Mouse (Mus musculus): Measurements from ENCODE around the gene Slc35f6.

The Slc35f6 gene

DNA sequence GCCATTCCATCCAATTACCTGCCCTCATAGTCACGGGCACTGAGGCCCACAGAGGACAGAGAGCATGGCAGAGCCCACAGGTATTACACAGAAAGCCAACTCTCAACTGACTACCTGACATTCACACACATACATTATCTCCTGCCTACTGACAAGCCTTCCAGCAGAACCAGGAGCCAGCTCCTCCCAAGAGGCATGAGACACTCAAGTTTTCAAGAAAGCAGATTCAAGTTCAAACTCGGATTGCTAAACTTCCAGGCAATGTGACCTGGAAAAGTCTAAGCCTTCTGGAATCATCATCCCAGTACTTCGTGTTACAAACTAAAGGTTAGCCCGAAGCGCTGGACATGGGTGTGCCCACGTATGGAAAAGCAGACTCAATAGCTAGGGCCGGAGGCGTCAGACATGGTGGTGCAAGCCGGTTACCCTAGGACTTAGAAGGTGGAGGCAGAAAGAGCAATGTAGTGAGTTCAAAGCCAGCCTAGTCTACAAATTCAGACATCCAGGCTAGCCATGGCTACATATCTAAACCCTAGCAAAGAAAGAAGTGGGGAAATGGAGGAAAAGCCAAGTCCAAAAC is 26.4 kb upstream of the Slc35f6 start:
- 95% methylated on average over 9 of the region's 9 CpGs for WGBS

DNA sequence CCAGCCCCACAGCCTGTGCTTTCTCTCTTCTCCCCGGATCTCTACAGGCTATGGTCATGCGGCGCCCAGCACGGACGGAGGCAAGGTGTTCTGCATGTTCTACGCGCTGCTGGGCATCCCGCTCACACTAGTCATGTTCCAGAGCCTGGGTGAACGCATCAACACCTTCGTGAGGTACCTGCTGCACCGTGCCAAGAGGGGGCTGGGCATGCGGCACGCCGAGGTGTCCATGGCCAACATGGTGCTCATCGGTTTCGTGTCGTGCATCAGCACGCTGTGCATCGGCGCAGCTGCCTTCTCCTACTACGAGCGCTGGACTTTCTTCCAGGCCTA is 25.9 kb upstream of the Slc35f6 start:
- 63% methylated on average over 22 of the region's 22 CpGs for WGBS

DNA sequence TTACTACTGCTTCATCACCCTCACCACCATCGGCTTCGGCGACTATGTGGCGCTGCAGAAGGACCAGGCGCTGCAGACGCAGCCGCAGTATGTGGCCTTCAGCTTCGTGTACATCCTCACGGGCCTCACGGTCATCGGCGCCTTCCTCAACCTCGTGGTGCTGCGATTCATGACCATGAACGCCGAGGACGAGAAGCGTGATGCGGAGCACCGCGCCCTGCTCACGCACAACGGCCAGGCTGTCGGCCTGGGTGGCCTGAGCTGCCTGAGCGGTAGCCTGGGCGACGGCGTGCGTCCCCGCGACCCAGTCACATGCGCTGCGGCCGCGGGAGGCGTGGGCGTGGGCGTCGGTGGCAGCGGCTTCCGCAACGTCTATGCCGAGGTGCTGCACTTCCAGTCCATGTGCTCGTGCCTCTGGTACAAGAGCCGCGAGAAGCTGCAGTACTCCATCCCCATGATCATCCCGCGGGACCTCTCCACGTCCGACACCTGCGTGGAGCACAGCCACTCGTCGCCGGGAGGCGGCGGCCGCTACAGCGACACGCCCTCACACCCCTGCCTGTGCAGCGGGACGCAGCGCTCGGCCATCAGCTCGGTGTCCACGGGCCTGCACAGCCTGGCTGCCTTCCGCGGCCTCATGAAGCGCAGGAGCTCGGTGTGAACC is 25.4 kb upstream of the Slc35f6 start:
- 28% methylated on average over 69 of the region's 69 CpGs for WGBS

DNA sequence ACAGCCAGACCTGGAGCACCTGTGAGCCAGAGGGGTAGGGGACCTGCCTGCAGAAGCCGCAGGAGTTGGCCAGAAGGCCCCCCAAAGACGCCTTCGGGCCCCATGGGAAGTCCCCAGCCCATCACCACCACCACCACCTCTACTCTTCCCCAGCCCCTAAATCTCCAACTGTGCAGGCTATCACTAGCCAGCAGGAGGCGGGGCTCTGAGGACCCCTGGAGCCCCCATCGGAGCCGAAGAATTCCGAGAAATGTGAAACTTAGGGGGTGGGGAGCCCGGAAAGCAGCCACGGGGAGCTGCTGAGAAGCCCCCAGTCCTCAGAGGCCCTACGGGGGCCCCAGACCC is 24.9 kb upstream of the Slc35f6 start:
- WGBS = 46% methylated on average over 10 of the region's 10 CpGs

DNA sequence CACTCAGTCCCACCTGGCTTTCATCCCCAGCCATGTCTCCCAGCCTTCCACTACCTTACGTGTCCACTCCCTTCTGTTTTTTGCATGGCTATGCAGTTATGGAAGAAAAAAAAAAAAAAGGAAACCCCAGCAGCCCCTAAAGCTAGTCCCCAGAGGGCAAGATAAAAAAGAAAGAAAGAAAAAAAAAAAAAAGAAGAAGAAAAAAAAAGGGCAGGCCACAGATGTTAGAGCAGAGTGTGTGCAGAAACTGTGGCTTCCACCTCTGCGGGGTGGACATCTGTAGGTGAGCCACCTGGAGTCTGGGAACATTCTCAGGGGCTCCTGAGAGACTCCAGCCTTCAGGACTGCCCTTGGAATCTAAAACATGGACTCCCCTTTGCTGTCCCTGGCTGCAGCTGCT is 24.4 kb upstream of the Slc35f6 start:
- 90% methylated on average over 2 of the region's 2 CpGs for WGBS

DNA sequence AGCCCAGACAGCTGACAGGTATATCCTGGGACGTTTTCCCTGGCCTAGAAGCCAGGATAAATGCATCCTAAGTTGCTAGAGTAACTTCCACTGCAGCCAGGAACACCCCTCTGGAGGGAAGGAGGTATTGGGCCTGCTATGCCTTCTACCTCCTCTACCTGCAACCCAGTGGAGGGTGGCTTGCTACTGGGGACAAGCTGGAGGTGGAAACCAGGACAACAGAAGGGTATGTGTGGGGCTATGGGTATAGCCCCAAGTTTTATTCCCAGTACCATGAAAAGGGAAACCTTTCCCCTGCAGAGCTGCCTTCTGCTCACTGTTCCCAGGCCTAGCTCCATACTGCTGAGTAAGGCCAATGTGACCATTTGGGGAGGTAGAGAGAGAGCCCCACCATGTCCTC is 23.4 kb upstream of the Slc35f6 start:
- 60% methylated on average over 1 of the region's 1 CpGs for WGBS

DNA sequence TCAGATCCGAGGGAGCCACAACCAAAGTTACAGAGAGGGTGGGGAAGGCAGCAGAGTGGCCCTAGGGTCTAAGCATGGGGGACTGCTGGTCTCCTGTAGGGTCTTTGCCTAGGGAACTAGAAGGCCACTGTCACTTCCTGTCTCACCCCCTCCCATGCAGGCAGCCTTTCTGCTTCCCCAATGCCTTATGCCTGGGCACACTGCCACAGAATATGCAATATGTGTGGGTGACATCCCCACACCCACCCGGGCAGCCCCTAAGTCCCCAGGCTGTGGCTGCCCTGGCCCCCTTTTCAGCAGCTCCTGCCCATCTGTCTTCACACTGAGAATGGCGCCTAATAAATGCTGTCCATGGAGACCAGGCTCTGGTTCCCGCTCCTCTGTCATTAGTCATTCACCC is 22.8 kb upstream of the Slc35f6 start:
- 75% methylated on average over 4 of the region's 4 CpGs for WGBS

DNA sequence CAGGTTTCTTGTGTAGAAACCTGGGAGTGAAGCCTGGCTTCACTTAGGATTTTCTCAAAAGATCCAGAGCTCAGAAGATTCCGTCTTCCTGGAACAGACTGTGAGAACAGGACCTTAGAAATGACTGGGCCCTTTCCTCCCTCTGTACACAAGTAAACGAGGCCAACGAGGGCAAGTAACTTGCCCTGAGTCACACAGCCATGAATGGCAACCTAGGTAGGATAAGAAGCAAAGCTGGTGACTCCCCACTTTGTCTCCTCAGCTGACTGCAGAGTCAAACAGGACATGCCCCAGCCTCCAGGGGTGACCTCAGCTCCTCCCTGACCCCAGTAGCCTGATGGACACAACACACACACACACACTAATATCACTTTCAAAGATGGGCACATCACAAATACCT is 22.4 kb upstream of the Slc35f6 start:
- 75% methylated on average over 3 of the region's 3 CpGs for WGBS

DNA sequence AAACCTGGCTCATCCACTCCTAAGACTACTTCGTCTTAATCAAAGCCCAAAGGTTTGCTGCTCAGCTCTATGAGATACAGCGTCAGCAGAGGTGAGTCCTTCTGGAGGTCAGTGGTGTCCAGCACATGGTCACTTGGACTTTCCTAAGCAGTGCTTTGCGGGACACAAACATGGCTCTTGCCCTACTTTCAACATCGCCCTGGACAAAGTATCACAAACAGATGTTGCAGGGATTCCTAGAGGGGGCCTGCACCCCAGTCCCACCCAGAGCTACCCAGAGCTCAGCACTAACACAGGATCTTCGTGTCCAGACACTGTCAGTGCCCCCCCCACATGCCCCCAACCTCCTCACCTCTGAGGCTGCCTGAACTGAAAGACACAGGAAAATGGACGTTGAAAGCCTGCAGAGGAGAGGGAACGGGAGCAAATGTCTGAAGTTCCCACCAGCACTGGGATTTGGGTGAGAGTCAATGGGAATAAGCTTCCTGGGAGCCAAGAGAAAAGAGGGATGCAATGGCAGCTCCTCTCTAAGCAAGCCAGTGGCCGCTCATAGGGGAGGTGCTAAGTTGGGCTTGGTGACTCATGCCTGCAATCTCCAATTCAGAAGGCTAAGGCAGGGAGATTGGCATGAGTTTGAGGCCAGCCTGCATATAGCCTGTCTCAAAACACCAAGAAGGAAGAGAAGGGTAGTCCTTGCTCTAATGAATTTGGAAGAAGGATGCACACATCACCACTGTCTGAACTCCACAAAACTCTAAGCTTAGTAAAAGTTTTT is 21.2 kb upstream of the Slc35f6 start:
- 74% methylated on average over 8 of the region's 8 CpGs for WGBS

DNA sequence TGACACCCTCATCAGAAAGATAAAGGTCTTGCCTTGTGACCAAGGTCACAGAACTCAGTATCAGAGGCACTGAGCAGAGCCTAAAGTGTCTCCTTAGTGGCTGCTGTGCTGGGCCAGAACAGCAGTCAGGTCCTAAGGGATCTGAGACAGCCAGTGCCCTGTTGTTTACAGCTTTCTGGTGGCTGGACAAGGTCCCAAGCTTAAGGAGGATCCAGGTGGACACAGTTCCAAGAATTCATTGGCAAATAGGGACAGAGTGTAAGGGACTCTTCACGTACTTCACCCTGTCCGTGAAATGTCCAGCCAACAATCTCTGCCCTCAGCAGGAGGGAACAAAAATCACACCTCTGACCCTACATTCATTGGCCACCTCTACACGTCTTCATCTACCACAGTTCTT is 19.2 kb upstream of the Slc35f6 start:
- 90% methylated on average over 3 of the region's 3 CpGs for WGBS

DNA sequence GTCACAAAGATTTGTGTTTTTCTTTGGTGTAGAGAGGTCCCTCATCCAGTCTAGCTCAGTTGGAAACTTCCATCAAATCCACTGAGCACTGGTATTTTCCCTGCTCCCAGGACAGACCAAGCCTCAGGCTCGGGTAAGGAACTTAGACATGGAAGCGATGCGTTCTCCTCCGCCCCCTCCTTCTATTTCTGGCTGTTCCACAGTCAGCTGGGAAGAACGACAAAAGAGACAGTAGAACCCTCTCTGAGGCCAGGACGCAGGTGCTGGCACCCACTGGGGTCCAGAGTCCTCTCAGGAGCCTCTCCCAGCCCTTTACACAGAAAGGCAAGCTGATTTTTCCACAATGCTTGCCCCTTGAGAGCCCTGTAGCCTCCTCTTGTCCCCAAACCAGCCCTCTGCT is 17.3 kb upstream of the Slc35f6 start:
- WGBS = 40% methylated on average over 6 of the region's 6 CpGs

DNA sequence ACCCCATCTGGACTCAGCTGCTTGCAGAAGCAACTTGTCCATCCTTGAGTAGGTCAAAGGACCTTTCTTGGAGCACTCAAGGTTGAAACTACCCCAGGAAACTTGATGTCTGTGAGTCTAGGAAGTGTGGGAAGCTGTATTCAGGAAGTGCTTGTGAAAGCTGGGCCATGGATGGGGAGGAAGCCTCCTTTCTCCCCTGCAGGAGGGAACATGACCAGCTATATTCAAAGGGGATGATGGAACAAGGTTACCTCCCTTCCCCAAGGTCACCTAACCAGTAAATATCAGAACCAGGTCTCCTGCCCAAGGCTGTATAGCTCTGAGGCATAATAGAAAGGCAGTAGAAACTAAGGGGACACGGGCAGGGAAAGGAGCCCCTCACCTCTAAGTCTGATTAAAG is 15.6 kb upstream of the Slc35f6 start:
- WGBS = 88% methylated on average over 1 of the region's 1 CpGs

DNA sequence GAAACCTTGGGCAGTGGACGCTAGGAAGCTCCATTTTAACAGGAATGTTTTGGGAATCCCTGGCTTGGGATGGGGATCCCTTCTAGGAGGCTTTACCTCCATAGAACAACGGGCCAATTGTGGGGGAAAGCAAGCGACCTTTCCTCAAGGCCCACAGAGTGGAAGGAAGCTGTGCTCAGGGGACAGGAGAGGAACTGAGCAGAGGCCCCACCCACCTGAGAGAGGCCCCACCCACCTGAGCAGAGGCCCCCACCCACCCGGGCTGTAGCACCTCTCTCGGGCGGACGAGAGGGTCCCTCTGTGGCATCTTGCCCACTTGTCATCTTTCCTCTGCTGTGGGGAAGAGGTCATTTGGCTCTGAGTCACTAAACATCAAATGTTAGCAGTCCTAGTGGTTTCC is 10.7 kb upstream of the Slc35f6 start:
- 62% methylated on average over 7 of the region's 7 CpGs for WGBS

DNA sequence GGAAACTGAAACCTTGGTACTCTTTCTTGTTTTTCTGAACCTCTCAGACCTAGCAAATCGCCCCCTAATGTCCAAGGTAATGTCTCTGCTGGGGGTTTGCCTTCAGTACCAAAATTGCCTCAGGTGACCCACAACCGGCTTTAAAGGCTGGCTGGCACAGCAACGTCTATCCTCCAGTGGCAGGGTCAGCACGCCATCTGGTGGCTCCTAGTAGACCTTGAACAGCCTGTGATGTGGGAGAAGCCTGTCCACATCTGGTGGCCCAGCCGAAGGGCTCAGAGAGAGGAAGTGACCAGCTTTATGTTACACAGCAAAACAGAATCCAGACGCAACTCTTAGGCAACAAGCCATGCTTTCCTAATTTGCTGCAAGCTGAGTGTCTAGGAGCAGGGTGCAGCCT is 9.7 kb upstream of the Slc35f6 start:
- 4% methylated on average over 6 of the region's 6 CpGs for WGBS

DNA sequence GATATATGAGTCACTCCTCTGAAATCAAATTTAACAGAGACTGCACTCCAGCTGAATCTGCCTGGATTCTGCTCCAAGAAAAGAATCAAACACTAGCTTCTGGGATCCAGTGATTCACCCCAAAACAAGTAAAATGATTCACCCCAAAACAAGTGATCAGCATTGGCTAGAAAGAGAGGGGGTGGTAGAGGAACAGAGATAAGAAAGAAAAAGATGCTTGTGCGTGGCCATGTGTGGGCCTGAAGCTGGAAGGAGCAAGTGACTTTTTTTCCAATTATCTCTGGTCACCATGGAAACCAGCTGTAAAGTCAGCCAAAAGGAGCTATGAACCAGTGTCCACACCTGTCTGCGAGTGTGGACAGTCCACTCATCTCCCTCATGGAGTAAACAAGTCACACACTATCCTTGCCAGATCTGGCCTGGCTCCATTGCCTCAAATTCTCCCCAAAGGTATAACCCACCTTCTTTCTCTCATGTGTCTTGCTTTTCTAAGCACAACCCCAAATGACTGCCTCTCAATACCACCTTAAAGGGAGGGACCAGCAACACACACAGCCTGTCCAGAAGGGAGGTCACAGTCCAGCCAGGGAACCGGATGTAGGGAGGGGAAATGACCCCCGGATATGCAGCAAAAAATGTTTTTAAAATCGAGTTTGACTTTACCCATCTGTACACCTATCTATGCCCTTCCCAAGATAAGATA is 4.1 kb upstream of the Slc35f6 start:
- 50% methylated on average over 5 of the region's 5 CpGs for WGBS

DNA sequence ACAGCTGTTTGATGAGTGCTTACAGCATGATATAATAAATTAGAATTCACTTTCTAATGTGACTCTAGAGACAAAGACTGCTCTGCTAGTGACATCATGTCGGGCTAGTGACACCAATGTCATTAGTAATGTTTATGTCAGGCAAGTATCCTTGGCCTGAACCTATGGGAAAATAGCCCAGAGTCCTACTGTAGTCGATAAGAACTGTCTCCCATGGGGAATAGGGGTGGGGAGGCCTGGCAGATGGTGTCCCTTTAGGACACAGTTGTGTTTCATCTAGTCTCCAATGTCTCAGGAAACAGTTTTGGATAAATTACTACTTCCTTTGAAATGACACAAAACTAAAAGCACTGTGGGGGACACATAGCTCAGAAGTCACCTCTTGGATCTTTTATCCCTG is 1.7 kb upstream of the Slc35f6 start:
- WGBS = 83% methylated on average over 2 of the region's 2 CpGs

DNA sequence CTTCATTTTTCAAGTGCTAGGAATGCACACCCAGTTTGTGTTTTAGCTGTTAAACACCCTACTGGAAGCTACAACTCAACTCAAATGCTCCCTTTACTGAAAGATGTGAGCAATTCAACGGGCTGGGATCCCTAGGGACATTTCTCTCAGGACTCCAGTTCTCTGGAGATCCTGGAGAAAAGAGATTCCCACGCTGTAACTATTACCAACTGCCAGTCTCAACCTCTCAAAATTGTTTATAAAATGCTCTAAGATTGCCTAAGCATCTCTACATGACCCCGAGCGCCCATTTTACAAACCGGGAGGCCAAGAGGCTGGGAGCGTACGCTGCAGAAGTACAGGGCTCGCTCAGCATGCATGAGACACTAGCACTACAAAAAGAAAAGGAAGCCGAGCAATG is 337 bp upstream of the Slc35f6 start:
- 3% methylated on average over 9 of the region's 9 CpGs for WGBS

DNA sequence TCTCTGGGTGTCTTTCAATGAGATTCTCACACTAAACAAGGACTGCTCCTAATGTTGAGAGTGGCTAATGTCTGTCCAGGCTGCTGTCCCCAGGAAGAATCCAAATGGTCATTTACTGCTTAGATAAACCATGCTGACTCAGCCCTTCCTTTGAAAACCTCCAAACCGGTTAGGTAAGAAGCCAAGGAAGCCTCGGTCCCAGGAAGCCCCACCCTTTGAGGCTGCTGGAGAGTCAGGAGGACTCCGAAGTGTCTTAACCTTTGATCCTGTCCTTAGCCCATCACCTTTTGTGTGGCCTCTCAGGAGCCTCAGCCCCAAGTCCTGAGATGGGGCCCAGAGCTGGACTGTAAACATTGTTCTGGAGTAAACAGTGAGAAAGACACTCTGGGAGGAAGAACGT is 1.8 kb downstream of the Slc35f6 start:
- WGBS = 79% methylated on average over 4 of the region's 4 CpGs

DNA sequence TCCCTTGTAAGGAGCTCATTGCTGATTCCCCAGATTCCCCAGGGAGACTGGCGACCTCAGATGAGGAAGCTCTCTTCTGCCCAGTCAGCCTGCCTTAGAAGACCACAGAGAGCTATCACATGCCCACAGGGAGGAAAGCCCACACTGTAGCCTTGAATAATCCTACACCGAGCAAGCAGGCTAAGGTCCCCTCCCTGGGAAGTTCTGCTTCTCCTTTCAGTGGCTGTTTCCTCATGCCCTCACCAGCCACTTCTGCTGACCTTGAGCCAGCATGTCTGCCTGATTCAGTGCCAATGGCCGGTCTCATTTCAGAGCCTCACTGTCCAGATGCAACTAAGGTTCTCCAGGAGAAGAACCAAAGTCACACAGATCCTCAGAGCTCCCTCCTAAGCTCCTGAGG is 3.0 kb downstream of the Slc35f6 start:
- WGBS = 75% methylated on average over 3 of the region's 3 CpGs

DNA sequence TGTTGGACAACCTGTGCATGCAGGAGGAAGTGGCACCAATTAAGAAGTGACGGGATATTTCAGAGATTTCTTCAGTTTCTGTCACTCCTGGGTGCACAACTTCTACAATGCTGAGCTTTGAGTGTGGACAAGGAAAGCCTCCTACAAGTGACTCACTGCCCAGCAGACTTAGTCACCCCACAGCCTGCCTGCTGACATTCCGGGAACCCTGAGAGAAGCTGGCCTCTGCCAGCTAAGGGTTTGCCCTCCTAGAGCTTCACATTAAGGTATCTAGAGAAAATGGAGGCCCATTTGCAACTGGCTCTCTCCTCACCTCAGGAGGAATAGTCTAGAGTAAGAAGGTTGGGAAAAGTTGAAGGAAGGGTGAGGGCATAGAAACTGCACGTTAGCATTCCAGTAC is 3.8 kb downstream of the Slc35f6 start:
- 83% methylated on average over 3 of the region's 3 CpGs for WGBS

DNA sequence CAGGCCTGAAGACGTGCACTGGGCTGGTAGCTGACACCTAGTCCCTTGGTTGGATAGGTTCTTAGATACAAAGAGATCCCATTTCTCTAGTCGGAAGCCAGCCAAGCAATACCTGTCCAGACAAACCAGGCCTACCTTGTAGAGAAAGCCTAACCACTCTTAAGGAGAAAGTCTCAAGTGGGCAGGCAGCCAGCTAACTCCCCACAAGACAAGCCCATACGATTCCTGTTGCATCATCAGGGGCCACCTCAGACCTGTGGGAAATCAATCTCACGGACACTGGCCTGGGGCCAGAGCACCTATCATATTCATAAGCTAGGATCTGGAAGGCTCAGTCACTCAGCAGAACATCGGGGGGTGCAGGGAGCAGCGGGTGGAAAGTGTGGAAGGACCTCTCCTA is 5.5 kb downstream of the Slc35f6 start:
- WGBS = 89% methylated on average over 6 of the region's 6 CpGs

DNA sequence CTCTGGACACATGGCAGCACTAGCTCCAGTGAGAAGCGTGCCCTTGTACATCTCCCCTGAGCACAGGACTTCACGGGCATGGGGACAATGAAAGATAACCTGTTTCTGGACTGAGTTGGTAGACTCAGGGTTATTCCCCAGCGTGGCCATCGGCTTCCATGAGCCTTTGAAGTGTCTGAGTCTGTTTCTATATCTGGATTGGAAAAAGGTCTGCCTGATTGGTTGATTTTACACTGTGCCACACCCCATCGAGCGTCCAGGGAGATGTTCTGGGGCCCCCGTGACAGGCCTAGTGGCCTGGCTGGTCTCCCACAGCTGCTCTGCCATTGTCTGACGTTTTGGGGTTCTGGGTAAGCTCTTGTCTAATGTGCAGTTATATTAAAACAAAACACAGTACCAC is 7.3 kb downstream of the Slc35f6 start:
- 89% methylated on average over 8 of the region's 8 CpGs for WGBS

Measured in cerebral cortex, adult 2 months (tissue).